Mouse (Mus musculus) urinary bladder, postnatal 25 days (tissue): ENCODE measurements at regions not wholly inside any gene's neighbourhood (a gene's known extent, or its start where the extent isn't known, plus 50 kb on each side); places are given as distances from the start of the nearest gene placed in this dataset.

ENCODE experiments used
- DNase-seq: peaks from one replicate; pipeline ENCODE4 v3.0.0; 2022; ENCODE audit warnings: low spot score

GRCm38 (mm10) chr9:116283790-116284526 lies 108.8 kb upstream of the Tgfbr2 start:
- DNase-seq, result no peak

- DNase-seq, result no peak
These were observed 106.5 kb upstream of the Tgfbr2 start for GRCm38 (mm10) chr9:116281654-116282053.

- no peak for DNase-seq
These were observed 105.0 kb upstream of the Tgfbr2 start for GRCm38 (mm10) chr9:116280146-116280545.

GRCm38 (mm10) chr9:116278862-116279261 lies 103.7 kb upstream of the Tgfbr2 start:
- DNase-seq, result no peak

- no peak for DNase-seq
These were observed 102.6 kb upstream of the Tgfbr2 start for GRCm38 (mm10) chr9:116277736-116278135.

GRCm38 (mm10) chr9:116276141-116276540 lies 101.0 kb upstream of the Tgfbr2 start:
- DNase-seq, result no peak

GRCm38 (mm10) chr9:116272446-116272845 lies 97.3 kb upstream of the Tgfbr2 start:
- DNase-seq, result no peak

GRCm38 (mm10) chr9:116270417-116270828 lies 95.3 kb upstream of the Tgfbr2 start:
- DNase-seq, result peak; percentile 71

- no peak for DNase-seq
These were observed 92.3 kb upstream of the Tgfbr2 start for GRCm38 (mm10) chr9:116267411-116267810.

GRCm38 (mm10) chr9:116263833-116264232 lies 88.7 kb upstream of the Tgfbr2 start:
- no peak for DNase-seq

GRCm38 (mm10) chr9:116259569-116259968 lies 84.4 kb upstream of the Tgfbr2 start:
- no peak for DNase-seq

- DNase-seq, result no peak
These were observed 78.4 kb upstream of the Tgfbr2 start for GRCm38 (mm10) chr9:116253546-116253945.

- no peak for DNase-seq
These were observed 77.6 kb upstream of the Tgfbr2 start for GRCm38 (mm10) chr9:116252788-116253187.

GRCm38 (mm10) chr9:116249791-116250190 lies 74.6 kb upstream of the Tgfbr2 start:
- DNase-seq, result no peak

- no peak for DNase-seq
These were observed 70.0 kb upstream of the Tgfbr2 start for GRCm38 (mm10) chr9:116245136-116245535.

GRCm38 (mm10) chr9:116244619-116244899 lies 69.4 kb upstream of the Tgfbr2 start:
- no peak for DNase-seq

GRCm38 (mm10) chr9:116243775-116244618 lies 68.8 kb upstream of the Tgfbr2 start:
- DNase-seq, result no peak

- DNase-seq, result no peak
These were observed 66.9 kb upstream of the Tgfbr2 start for GRCm38 (mm10) chr9:116241933-116242526.

- no peak for DNase-seq
These were observed 66.1 kb upstream of the Tgfbr2 start for GRCm38 (mm10) chr9:116241290-116241689.

- no peak for DNase-seq
These were observed 61.7 kb upstream of the Tgfbr2 start for GRCm38 (mm10) chr9:116236836-116237235.

GRCm38 (mm10) chr9:116234170-116234569 lies 59.0 kb upstream of the Tgfbr2 start:
- DNase-seq, result no peak

GRCm38 (mm10) chr9:116232386-116232785 lies 57.2 kb upstream of the Tgfbr2 start:
- no peak for DNase-seq
